Mouse (Mus musculus) gastrocnemius, adult 18-20 months (tissue): Measurements from ENCODE around the gene Bub1. TPM values are rescaled to one million over a fixed set of nuclear protein-coding genes. Genes with fewer than 3 reads are reported as not detected.
A peak's percentile ranks its signal among the peaks of the same experiment; 100 is the strongest.

Experiments used
- DNase-seq: peaks from one replicate; pipeline ENCODE4 v3.0.0; 2021; ENCODE audit warnings: low spot score
- long read RNA-seq, 2 experiments: library from polyadenylated mRNA; stranded (forward); transcript quantifications; one replicate each; pipeline ENCODE4 v2.0.0; 2021
- total RNA-seq, 2 experiments: library from RNA; stranded (reverse); gene quantifications; 2 replicates each; pipeline ENCODE4 v1.2.3; 2021

The Bub1 gene
- total RNA-seq, result not detected
- long read RNA-seq, experiment 1, result 0 reads
- long read RNA-seq, experiment 2, result 0 reads

DNA sequence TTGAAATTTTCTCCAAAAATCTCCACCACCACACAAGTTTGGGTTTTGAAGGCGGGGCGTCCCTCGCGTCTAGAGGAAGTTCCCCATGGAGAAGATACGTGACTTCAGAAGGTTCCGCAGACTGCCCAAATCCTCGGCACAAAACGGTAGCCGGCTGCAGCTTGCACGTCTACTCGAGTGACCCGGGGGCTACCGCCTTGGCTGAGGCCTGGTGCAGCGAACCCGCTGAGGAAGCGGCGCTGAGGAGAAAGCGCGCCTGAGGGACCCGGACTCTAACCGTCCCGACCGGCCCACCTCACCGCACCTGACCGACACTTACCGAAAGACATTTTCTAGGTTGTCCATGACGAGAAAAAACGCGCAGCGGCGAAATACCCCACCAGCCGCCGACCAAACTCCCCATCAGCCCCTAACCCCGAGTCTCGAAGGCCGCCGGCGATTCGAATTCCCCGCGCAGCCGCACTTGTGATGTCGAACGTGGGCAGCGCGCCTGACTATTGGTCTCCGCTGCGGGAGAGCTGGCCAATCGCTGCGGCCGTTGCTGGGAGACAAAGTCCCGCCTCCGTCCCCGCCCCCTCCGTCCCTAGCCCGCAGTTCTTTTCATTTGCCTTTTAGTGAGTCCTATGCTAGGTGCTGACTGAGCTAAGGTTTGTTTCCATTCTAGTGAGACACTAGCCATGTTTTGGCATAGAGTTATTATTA is at the start of gene Bub1:
Gene Bub1 (minus strand): TSS at position 465 of the 702 bp plus-strand sequence.
- DNase-seq, result peak; percentile 91

DNA sequence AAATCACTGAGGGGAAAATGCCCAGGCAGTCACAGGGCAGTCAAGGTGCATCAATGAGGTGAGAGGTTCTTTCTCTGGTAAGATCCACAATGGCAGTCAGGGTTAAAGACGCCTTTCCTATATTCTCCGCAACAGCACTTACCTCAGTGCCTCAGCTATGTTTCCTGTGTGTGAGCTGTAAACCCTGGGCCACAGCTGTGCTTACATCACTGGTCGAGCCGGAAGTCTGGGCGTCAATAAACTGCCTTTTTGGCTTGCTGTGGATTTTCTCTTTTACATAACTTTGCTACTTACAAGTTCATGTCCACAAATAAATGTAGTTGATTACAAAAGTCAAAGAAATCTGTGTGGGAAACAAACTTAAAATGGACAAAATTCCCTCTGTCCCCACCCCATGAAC is 49.4 kb upstream of the Bub1 start:
- DNase-seq, result no peak

DNA sequence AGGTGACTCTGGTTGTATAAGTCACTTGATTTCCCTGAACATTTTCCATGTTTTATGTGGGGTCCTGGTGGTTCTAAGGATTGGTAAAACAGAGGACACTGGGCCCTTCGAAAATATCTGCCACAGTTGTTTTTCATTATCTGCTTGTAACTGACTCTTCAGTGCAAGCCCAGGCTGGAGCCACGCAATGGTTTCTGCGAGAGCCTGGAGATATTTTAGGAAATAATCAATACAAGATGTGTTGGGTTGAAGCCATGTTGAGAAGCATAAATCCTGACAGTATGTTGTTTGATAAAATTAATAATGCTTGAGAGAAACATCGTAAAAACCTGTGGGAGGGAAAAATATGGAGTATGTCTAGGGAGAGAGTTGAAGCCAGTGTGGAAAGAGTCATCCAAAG is 32.7 kb upstream of the Bub1 start:
- DNase-seq, result no peak

DNA sequence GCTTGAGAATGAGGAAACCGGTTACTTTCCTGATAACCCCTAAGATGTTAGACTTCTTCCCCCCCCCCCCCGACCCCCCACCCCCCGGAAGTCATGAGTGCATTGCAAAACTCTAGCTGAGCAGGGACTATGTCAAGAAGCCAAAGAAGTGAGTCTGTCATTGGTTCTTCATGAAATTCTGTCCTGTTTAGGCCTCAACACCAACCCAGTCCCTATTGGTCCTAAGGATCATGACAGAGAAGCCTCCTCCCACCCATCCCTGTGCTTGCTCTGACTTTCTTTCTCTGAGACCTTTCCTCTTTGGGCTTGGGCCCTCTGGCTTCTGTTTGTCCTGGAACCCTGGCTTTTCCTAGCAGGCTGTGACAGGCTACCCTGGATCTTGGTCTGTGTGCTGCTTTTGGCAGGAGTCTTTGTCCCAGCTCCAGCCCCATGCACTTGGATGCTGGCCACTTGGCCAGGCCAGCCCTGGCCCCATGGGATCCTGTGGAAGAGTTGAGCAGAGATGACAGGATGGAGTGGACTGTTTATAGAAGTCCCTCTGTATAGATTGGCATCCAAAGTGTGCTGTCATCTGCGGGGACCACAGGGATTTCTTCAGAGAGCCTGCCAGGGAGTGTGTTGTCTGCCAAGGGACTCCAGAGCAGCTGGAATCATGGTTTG is 22.8 kb upstream of the Bub1 start:
- DNase-seq, result peak; percentile 89

DNA sequence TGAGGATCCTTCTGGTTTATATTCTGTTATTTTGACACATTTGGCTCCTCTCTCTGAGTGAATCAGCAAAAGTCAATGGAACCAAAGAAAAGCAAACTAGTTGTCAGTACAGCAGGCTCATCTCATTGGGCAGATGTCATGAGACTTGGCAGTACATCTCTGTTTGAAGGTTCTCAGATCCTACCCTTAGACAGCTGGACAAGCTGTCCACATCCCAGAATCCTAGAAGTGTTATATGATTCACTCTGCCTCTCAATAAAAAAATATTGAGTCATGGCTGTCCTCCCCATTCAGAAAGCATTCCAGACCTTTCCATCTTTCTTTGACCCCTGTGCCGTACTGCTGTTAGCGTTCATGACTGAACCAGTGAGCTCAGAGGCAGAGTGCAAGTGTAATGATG is 18.7 kb upstream of the Bub1 start:
- no peak for DNase-seq

DNA sequence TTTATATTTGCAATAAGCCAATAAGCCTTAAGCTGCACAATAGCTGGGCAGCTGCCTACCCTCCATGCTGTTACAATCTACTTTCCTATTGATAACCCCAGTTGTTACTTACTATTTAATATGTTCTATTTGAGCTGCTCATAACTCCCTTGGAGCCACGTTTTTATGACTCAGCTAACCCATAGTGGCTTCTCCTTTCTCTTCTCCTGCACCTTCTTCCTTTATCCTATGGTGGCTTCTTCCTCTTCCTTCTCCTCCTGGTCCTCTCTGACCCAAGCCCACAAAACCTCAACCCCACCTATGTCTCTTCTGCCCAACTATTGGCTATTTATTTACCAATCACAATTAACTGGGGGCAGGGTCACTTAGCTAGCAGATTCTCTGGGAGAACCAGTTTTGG is 14.9 kb upstream of the Bub1 start:
- no peak for DNase-seq

DNA sequence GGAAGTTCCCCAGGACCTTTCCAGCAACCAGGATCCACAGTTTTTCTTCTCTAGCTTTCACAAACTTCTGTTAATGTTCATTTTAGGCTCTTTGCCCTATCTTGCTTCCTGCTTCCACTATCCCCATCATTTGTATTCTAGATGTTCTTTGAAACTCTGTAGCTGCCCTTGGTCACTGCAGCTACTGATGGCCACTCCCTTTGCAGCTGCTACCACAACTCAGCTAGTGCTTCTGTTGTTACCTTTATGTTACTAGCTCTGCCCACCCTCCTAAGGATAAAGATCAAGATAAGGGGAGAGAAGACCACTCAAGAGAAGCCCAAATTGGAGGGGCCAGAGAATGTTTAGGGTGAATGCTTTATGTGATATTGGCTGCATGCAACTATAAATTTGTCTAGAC is 14.3 kb upstream of the Bub1 start:
- no peak for DNase-seq

DNA sequence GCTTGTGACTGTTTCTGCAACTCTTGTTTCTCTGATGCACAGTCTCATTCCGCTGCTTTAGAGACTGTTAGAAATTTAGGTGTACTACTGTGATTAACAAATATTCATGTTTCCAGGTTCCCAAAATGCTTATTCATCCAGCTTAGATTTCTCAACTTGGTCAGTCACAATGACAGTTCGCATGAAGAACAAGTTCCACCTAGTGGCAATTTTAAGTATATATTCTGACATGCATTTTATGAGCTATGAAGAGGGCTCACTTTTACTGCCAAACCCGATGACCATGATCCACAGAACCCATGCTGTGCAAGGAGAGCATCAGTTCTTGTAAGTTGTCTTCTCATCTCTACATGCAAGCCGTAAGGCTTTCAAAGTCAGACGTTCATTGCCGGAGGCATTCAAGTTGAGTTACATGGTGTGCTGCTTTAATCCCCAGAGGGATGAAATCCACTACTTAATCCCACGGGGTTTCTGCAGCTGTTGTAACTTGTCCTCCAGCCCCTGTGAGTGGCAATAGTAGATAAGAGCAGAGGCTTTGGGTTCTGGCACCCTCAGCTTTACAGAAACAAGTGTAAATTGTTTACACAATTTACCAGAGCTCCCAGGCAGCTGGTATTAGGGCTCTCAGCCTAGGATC is 13.8 kb upstream of the Bub1 start:
- peak; percentile 8 for DNase-seq

DNA sequence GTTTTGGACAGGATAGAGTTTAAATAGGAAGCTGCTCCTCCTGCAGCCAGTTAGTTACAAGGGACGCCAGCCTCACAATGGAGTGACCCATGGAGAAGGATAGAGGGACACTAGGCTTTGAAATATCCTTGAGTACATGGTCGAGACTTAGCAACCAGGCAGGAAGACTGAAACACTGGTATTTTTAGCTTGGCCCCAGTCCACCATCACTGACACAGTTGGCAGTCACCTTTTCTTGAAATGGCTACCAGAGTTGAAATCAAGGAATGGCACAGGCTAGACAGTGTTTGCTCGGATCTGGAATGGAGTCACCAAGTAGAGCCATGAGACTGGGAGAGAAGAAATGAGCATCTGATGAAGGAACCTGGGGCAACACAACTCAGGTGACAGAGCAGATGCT is 10.8 kb upstream of the Bub1 start:
- DNase-seq, result no peak

DNA sequence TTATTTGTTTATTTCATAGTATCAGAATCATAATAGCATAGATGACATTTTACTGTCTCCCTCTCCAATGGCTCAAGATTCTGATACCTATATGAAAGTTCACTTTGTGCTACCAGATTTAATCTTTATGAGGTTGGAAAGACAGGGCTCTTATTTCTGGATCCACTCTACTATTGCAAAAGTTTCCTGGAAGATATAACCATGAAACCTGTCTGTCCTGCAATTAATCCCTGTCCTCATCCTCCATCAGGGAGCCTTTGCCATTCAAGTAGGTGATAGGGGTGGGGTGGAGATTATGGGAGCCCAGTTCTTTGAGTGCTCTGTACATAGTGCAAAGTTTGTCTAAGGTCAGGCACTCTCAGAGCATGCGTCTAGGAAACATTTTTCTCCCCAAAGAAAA is 9.7 kb upstream of the Bub1 start:
- no peak for DNase-seq

DNA sequence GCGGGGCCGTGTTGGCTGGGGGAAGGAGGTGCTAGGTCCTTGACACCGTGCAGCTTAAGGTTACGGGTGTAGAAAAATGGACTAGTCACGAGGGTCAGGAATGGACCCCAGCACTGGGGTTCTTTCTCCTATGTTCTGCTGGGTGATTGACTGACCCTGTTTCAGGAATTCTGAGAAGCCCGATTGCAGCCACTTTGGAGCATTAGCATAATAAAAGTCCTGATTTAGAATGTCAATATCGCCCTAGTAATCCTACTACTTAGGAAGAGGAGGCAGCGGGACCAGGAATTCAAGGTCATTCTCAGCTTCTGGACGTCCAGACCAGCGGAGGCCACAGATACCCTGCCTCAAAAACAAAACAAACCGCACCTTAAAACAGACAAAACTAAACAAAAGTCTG is 7.8 kb upstream of the Bub1 start:
- DNase-seq, result no peak

DNA sequence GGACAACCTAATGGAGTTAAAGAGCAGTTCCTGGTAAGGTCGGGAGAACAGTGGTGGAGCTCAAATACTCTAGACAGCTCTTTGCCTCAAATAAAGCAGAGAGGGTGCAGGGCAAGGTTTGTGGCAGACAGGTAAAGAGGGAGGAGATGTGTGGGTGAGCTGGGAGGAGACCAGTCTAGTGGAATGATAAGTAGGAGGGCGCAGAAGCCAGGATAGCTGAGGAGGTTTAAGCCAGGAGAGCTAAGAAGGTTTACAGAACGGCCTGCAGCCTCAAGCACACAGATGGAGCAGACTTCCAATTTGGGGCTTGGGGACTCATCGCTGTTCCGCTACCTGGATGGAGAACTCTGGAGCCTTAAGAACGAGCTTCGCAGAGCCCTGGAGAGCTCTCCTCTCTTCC is 6.9 kb upstream of the Bub1 start, which contains the start of gene Acoxl:
Gene Acoxl (plus strand): TSS at position 301 of the 400 bp plus-strand sequence.
- DNase-seq, result no peak

DNA sequence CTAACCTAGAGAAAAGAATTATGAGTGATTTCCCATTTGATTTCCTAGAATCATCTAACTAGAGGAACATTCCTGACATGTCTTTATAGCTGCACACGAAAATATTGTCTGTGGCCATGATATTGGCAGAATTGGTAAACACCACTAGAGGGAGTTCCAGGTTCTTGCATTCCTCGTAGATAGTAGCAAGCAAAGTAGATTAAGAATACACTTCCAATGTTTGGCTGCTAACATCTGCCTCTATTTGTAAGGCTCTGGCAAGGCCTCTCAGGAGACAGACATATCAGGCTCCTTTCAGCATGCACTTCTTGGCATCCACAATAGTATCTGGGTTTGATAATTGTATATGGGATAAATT is 1.1 kb upstream of the Bub1 start:
- DNase-seq, result no peak

DNA sequence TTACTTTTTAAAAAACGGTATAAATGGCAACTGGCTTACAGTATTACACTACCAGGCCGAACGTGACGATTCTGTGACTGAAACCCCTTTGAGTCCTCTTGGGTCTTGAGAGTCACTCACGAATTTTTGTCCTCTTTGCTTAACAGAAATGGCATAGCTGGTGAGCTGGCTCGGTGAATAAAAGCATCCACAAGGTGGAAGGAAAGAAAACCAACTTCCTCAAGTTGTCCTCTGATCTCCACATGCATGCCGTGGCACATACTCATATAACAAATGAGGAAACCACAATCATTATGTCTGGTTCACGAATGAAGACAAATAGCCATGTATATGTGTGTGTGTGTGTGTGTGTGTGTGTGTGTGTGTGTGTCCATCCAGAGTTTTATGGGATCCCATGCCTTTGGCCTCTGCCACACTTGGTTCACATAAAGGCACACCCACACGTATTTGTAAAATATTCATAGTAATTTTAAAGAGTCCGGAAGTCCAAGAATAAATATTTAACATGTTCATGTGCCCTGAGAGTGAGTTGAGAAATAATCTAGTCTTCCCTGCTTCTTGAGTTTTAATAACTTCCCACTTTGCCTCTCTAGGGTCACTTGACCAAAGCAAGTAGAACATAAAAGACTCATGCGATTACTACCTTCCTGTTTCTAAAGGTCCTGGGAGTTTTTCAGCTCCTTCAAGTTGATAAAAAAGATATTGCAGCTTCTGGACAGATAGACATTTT is 603 bp upstream of the Bub1 start:
- DNase-seq, result no peak

DNA sequence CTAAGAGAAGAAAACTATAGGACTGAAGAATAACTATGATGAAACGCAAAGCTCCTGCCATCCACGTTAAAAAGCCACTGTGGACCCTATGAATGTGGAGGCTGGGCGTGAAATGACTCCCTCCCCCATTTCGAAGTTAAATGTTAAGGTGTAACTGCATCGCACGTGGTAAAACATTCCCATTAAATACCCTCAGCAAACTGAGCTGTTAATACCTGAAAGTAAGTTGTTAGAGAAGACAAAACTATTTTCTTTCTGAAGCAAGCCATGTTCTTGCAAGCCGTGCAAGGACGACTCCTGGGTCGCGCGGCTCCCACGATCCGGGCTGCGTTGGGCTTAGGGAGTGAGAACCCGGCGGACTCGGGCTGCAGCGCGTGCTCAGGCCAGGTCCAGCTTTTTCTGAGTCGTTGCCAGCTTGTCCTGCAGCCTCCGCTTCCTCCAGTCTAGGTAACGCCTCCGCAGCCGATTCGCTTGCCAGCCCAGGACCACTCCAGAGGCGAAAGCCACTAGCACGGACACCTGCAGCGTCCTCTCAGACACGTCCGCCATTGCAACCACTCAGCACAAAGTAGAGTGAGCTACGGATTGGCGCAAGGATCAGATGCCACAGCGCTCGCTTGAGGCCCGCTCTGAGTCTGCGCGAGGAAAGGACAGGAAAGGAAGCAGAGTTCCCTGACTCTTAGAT is 39.6 kb downstream of the Bub1 start, which contains the start of gene Mtln:
Gene Mtln (minus strand): TSS at position 570 of the 685 bp plus-strand sequence.
- DNase-seq, result peak; percentile 89

DNA sequence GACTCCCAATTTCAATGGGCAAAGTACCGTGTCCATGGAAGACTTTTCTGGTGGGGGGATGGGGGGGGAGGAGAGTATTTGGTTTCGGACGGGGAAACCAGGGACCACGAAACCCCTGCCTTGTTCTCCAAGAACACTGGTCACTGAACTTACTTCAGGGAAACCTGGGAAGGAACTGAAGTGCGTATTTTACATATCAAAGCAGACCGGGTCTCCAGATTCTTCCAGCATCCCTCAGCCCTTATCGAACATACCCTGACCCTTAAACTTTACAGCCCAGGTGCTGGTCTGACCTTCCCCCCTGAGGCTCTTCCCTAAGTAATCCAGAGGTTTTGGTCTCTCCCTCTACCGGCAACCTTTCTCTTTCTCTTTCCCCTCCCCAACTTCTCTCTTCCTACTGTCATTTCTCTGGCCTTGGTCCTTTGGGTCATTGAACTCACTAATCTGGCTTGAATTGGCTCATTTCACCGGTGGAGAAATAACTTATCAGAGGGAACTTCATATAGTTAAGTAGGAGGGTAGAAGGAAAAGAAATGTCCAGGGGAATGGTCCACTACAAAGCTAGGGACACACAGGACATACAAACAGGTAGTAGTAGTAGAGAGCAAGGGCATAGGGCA is 41.9 kb downstream of the Bub1 start:
- no peak for DNase-seq

DNA sequence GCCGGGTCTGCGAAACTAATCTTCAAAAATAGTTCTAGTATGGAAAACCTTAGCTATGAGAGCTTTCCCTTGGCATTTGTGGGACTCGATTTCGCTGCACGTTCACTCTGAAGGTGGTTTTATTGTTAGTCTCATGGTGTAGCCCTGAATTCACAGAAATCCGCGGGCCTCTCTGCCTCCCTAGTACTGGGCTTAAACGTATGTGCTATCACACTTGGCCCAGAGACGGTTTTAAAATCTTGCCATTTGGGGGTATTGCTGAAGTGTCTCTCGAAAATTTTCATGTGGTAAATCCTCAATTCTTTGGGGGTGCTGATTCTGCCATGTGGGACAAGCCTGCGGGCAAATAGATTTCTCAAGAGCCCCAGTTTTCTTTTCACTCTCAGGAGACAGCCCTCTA is 42.5 kb downstream of the Bub1 start:
- no peak for DNase-seq

DNA sequence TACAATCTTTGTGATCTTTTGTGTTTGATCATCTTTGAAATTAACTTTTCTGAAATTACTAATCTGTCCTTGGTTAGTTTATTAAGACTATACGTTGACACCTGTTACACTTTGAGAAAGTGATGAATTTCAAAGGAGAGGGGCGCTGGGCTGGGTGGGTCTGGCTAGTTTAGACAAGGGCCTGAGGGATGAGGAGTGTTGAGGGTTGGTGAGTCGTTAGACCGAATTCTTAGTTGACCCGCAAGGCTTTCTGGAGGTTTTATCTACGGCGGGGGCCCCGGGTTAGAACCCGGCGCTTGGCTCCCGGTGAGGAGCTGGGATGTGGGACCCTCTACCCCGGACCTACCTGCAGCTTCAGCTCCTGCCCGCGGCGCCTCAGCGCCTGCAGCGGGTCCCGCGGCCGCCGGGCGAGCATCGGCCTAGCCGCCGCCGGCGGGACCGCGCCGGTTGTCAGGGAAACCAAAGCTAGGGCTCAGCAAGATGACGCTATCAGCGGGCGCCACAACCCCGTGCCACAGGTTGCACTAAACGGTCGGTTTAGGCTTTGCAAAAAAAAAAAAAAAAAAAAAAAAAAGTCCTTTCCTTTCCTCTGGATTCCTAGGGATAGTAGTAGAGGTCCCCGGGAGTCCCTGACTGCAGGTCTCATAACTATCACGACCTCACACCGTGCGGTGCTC is 43.1 kb downstream of the Bub1 start, which contains the start of gene Nphp1:
Gene Nphp1 (minus strand): TSS at position 458 of the 677 bp plus-strand sequence.
- peak; percentile 87 for DNase-seq

DNA sequence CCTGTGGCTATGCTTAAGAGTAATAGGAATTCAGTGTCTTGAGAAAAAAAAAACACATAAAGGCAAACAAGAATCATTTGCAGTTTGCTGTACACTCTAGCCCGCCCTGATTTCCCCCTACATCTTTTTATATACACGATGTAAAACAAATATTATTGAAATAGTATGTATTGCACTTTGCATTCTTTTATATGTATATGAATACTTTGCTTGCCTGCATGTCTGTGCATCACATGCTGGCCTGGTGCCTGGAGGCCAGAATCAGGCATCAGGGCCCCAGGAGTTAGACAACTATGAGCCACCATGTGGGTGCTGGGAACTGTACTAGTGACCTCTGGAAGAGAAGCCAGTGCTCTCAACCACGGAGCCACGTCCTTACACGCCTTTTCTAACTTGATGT is 44.4 kb downstream of the Bub1 start:
- no peak for DNase-seq

DNA sequence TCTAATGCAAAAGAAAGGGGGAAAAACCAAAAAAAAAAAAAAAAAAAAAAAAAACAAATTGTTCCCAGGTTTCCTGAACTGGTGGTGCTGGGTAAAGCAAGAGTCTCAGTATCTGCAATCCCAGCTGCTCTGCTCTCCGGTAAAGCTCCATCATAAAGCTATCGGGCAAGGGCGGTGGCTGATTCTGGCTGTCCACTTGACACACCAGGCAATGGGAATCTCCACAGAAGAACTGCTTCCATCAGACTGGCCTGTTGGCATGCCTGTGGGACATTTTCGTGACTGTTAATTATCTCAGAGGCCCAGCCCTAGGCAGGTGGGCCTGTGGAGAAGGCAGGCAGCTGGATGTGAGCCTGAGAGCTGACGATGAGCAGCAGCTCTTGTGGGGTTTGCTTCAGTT is 53.2 kb downstream of the Bub1 start:
- no peak for DNase-seq
